Mouse (Mus musculus) heart, postnatal 25 days (tissue): ENCODE measurements around the gene Chchd6. TPM values are rescaled to one million over a fixed set of nuclear protein-coding genes. Genes with fewer than 3 reads are reported as not detected.

Experiments
- DNase-seq: peaks from one replicate; pipeline ENCODE4 v3.0.0; 2022; ENCODE audit warnings: low spot score
- intact Hi-C: fragments of 180-260 bp; cut with DNase I; formaldehyde crosslinking; loops from one replicate; pipeline ENCODE4 v1.15.1; 2025
- total RNA-seq, 2 experiments: library from RNA; stranded (reverse); gene quantifications; 2 replicates each; pipeline ENCODE4 v1.2.3; 2021

Chchd6 gene
- total RNA-seq, 2 experiments from 2014 or later: 10.1 to 13.5 TPM

- intact Hi-C loops: no loop called here
- DNase-seq: no peak
Measured at GRCm38 (mm10) chr6:89538102-89538751, 57.2 kb downstream of the Chchd6 start.

DNA sequence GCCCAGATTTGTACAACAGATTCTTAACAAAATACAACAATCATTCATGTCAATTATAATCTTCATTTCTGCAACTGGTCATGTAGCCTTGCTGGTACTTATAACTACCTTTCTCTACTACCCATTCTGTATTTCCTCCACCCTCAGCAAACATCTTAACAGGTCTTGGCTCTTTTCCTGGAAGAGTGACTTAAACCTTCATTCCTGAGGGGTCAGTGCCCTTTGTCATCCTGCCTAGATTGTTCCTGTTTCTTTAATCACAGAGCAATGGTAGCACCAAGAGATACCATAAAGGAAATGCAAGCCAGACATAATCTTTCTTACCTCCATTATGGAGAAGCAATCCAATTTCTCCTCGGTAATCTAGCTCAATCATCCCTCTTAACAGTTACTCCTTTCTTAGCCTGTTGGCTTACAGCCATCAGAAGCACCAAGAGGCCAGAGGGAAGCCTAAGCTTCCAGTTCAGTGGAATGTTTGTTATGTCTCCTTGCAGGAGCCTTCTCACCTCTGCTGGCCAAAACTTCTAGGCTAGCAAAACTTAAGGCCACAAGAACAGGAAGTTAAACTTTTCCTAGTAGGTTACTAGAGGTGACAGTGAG, 59.7 kb downstream of the Chchd6 start:
- intact Hi-C loops: no loop called here
- DNase-seq: no peak

DNA sequence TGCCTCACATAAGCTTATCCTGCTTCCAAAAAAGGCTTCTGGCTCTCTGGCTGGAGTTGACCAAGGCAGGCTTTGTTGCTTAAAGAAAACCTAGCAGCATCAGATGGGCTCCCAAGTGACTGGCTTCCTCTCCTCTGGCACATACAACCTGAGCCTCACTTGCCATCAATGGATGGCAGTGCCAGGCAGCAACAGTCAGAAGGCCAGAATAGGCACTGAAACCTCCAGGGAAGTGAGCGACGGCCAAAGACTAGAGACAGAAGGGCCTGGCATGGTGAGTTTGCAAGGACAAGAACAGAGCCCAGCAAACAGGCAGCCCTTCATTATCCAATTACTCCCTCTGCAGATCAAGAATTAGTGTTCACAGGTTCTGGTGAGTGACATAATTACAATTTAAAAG, 70.7 kb downstream of the Chchd6 start:
- intact Hi-C loops: no loop called here
- DNase-seq: no peak

- no peak for DNase-seq
- intact Hi-C loops: no loop called here
Measured at GRCm38 (mm10) chr6:89510154-89510553, 85.3 kb downstream of the Chchd6 start.

- DNase-seq: no peak
- intact Hi-C loops: no loop called here
Measured at GRCm38 (mm10) chr6:89508725-89509124, 86.7 kb downstream of the Chchd6 start.

DNA sequence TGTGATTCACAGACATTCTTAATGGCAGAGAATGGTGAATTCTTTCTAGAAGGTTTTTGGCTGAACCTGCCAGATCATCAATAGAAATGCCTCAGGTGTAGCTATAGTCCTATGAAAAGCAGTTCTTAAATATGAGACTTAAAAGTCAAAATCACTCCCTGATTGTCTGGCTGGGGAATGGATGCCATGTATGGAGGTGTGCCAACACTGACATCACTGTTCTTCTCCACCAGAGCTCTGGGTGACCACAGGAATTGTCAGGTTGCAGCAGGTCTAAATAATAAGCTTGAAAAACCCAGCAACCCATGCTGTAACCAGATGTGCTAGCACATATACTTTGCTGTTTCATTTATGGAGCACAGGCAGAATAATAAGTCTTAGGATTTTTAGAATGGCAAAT, 87.2 kb downstream of the Chchd6 start:
- intact Hi-C loops: no loop called here
- no peak for DNase-seq

DNA sequence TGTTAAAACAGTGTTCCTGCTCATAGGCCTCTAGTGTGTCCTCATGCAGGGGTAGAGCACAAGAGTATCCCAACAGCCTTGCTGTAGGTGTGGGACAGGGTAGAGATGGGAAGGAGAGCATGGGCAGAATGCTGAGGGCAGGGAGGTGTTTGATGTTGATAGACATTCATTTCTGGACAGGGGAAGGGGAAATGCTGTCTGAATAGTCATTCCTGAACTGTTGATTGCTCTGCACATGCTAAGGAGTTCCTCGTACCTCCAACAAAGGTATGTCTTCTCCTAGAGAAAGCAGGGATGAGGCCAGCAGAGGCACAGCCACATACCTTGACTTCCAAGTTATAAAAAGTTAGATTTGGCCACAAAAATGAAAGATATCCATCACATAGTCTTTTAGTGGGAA, 95.5 kb downstream of the Chchd6 start:
- DNase-seq: no peak
- intact Hi-C loops: no loop called here

DNA sequence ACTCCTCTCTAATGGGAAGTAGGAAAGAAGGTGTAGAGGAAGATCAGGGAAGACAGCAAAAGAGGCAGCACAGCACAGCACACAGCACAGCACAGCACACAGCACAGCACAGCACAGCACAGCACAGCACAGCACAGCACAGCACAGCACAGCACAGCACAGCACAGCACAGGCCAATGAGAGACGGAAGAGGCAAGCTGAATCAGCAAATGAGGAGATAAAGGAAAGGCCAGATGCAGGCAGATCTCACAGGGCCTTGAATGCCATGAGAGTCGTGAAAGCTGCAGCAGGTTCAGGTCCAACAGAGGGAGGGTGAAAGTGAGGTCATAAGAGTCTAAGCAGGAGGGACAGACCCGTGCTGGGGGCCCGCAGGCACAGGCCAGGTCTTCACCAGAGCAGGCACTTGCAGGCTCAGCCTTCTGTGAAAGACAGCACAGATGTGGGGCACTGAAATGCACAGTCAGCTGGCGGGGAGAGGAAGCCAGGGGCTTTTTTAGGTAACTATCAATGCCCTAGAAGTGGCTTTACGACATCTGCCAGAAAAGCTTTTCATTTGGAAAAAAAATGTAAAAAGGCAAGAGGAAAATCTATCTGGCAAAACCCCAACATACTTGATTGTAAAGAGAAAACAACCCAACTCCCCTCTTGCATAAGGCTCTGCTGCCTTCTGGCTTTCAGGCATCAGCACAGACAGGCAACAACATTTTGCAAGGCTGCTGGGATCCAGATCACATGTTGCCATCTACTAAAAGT, 96.5 kb downstream of the Chchd6 start:
- intact Hi-C loops: no loop called here
- no peak for DNase-seq

- DNase-seq: no peak
- intact Hi-C loops: no loop called here
Measured at GRCm38 (mm10) chr6:89496916-89497315, 98.5 kb downstream of the Chchd6 start.

GRCm38 (mm10) chr6:89492368-89492767, 103.1 kb downstream of the Chchd6 start:
- DNase-seq: no peak
- intact Hi-C loops: no loop called here

DNA sequence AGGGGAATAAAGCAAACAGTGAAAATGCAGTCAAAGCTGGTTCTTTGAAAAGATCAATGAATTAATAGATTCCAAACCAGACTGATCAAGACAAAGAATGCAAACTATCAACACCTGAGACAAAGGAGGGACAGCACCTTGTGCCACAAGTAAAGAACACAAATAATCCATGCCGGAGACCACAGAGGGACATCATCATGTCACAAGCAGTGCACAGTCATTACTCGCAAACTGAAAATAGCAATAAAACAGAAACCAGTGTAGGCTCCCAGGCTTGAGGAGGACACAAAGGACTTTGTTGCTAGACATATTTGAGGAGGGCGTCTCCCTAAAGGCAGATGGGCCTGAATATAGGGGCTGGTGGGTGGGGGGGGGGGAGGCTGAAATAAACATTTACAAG, 105.1 kb downstream of the Chchd6 start:
- intact Hi-C loops: no loop called here
- DNase-seq: no peak

DNA sequence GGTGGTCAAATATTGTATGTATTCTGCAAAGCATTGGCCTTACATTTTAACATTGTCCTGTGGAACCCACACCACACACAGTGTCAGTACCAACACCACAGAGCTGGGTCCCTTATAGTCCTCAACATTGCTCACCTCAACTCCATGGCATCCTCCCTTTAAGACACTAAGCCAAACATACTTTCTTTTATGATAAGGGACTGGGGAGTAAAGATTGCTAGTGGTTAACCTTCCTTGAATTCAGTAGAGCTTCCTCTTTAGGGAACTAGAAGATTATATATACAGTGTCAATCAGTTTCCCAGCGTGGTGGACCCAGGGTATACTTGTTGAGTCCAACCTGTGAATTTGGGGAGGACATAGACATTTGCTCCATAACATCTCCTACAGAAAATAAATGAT, 105.9 kb downstream of the Chchd6 start:
- intact Hi-C loops: no loop called here

GRCm38 (mm10) chr6:89486055-89486454, 109.4 kb downstream of the Chchd6 start:
- intact Hi-C loops: no loop called here

More for the DNA sequence above, 105.9 kb downstream of the Chchd6 start:
- DNase-seq: no peak

GRCm38 (mm10) chr6:89481192-89481591, 114.3 kb downstream of the Chchd6 start:
- intact Hi-C loops: no loop called here
- no peak for DNase-seq

More at GRCm38 (mm10) chr6:89486055-89486454, 109.4 kb downstream of the Chchd6 start:
- DNase-seq: no peak

DNA sequence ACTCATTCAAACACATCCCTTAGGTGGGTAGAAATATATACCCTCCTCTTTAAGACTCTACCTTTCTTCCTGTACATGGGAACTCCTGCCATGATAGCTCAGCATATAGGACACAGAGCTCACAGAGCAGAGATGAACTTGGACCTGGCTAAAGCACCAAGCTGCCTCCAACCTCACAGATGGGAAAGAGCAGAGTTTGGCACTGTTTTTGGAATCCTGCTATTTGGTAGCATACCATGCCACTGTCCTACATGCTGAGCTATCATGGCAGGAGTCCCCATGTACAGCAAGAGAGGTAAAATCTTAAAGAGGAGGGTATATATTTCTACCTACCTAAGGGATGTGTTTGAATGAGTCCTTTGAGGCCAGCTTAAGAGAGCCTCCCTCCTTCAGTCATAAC, 127.5 kb downstream of the Chchd6 start:
- DNase-seq: no peak
- intact Hi-C loops: loop anchor here (2.0 kb wide), 1 partner anchor 103 kb away; no protein-coding TSS in a partner anchor

DNA sequence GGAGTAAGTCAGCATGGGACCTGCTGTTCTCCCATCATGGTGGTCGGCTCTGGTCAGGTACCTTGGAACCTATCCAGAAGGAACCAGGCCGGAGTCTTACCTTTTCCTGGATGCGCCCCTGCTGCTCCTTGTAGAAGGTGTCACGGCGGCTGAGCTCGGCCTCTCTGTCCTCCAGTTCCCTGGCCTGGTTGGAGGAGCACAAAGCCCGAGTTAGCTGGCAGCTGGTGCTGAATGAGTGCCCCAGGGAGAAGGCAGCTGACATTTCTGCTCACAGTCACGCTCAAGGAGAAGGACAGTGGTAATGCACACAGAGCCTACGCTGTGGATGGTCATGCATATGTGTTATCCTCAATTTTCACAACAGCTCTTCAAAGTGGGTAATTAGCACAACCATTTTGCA, 128.2 kb downstream of the Chchd6 start:
- intact Hi-C loops: no loop called here

DNA sequence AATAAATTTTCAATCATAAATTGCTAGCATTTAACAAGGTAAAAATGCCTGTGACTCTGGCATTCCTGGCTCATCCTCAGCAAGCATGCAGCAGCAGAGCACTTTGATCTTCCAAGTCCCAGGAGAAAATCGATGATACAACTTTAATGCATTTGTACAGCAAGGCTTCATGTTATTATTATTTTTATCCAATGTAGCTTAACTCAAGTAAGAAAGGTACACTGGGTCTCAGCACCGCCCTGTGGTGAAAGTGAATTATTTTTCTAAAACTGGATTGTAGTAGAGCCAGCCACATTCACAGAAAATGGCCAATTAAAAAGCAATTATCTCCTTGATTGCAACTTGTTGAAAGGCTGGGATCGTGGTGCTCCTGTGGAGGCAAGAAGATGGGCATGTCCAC, 128.6 kb downstream of the Chchd6 start:
- intact Hi-C loops: no loop called here

More for the DNA sequence above, 128.2 kb downstream of the Chchd6 start:
- DNase-seq: no peak

DNA sequence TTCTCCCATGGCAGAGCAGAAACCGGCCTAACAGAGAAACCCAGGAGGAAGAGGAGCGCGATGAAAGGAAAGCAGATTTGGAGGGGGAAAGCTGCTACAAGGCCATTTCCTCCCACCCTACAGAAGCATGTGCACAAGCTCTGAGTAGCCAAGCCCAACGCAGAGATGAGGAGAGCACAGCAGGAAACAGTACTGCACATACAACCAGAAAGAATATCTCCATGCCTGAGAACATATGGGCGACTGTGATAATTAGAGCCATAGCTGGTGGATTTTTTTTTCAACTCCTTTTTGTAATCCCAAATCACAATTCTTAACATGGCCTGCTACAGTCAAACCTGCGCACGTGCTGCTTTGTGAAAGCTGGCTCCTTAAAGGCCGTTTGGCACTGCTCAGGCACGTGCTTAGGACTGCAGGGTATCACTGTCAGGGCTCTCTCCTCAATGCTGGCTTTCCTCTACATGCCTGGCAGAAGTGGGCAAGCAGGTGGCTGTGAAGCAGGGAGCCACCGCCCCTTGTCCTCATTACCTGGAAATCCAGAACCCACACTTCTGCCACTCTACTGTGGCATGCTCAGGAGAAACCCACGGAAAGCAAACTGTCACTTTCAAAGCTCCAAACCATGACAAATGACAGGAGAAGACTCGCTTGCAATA, 129.3 kb downstream of the Chchd6 start:
- intact Hi-C loops: no loop called here

More for the DNA sequence above, 128.6 kb downstream of the Chchd6 start:
- no peak for DNase-seq

DNA sequence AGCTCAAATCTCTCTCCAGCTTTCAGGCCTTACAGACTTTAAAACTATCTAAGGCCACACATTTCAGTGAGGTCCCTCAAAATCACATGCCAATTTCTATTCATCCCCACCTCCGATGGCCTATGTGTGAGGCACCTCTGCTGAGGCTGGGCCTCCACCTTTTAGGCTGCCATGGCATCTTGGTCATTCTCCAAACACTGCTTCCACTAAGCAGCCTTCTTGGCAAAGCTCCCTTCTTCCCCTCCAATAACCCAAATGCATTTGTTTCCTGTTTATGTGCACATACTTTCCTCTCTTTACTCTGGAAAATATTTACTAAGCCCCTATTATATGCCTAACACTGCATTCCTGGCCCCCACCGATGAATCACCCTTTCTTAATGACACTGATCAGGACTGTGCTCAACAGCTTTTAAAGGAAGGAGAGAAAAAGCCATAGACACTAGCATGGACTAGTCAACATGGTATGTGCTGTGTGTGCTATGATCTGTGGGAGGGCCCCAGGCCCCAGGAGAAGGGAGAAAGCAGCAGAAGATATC, 133.2 kb downstream of the Chchd6 start:
- no peak for DNase-seq
- intact Hi-C loops: no loop called here

More for the DNA sequence above, 129.3 kb downstream of the Chchd6 start:
- DNase-seq: no peak
